Mouse (Mus musculus): ENCODE measurements at regions not wholly inside any gene's neighbourhood (a gene's known extent, or its start where the extent isn't known, plus 50 kb on each side); places are given as distances from the start of the nearest gene placed in this dataset.

- TF ChIP-seq HCFC1 (IDR thresholded peaks at IDR 0.05; ENCODE audit: low read depth, low read length) (no peak), MEF2A (IDR thresholded peaks at IDR 0.05; ENCODE audit: borderline replicate concordance, low read depth, low read length) (no peak), ZKSCAN1 (IDR thresholded peaks at IDR 0.05; ENCODE audit: borderline replicate concordance, low read depth, low read length) (no peak), ZC3H11A (IDR thresholded peaks at IDR 0.05; ENCODE audit: low read depth, low read length) (no peak), BHLHE40 (IDR thresholded peaks at IDR 0.05; ENCODE audit: low read depth, low read length) (no peak), ZNF384 (IDR thresholded peaks at IDR 0.05; ENCODE audit: low read depth, low read length) (no peak), ZMIZ1 (IDR thresholded peaks at IDR 0.05; ENCODE audit: low read depth, low read length) (no peak), POLR2A (IDR thresholded peaks at IDR 0.05; ENCODE audit: low read depth, low read length) (no peak), IRF4 (IDR thresholded peaks at IDR 0.05; ENCODE audit: low read depth, low read length) (no peak), USF2 (conservative IDR thresholded peaks at IDR 0.05; ENCODE audit: low read depth, low read length) (no peak), TCF12 (IDR thresholded peaks at IDR 0.05; ENCODE audit: low read depth, low read length) (no peak), JUND (conservative IDR thresholded peaks at IDR 0.05; ENCODE audit: low read depth, low read length) (no peak), ELF1 (IDR thresholded peaks at IDR 0.05; ENCODE audit: low read depth, low read length) (no peak), MYC (IDR thresholded peaks at IDR 0.05; ENCODE audit: low read depth, low read length) (no peak), CTCF (conservative IDR thresholded peaks at IDR 0.05 in 1 of 2, IDR thresholded peaks at IDR 0.05 in 1 of 2; ENCODE audit: low read depth in 2 of 2, low read length in 2 of 2) (no peak)
- dilution Hi-C loops (cut with MboI; ENCODE audit: extremely low pct_ligation_motif_present, extremely low pct_unique_long_range_greater_than_20kb, low sequenced_read_pairs), result no loop called here
- Histone ChIP-seq H3K36me3 (replicated peaks in 1 of 2; ENCODE audit: control insufficient read depth in 1 of 2, insufficient read depth in 1 of 2, low read length in 1 of 2) (no peaks in the 10 kb centered on the region), H3K27ac (ENCODE audit: insufficient read depth, low read depth) (no peak overlapping the region), H3K4me3 (replicated peaks in 1 of 3; ENCODE audit: low read depth in 2 of 3, low read length in 2 of 3, poor library complexity in 1 of 3) (no peak overlapping the region), H3K4me2 (ENCODE audit: insufficient read depth, low read depth, poor library complexity, severe bottlenecking) (no peak overlapping the region), H3K9ac (ENCODE audit: insufficient read depth, low read depth) (no peak overlapping the region), H3K79me2 (replicated peaks; ENCODE audit: control insufficient read depth, extremely low read depth, insufficient read depth, poor library complexity, severe bottlenecking) (no peaks in the 10 kb centered on the region), H3K4me1 (ENCODE audit: control insufficient read depth in 1 of 2, insufficient read depth in 2 of 2) (peaks cover 0 to 15% of the 10 kb centered on the region in 2 experiments; a peak in 2 of 4 replicates), H3K27me3 (replicated peaks) (peaks cover 3% of the 10 kb centered on the region), H3K9me3 (replicated peaks; ENCODE audit: low read length) (no peaks in the 10 kb centered on the region)
- no peak for DNase-seq (ENCODE audit: extremely low read depth)
- in situ Hi-C loops (cut with MboI; ENCODE audit: low pct_ligation_motif_present, low pct_unique_long_range_greater_than_20kb, low sequenced_read_pairs), result no loop called here
These were observed 58.4 kb upstream of the Lrp8 start for GRCm38 (mm10) chr4:107743646-107744045.

GRCm38 (mm10) chr4:107746366-107746765, 55.7 kb upstream of the Lrp8 start:
- in situ Hi-C loops (cut with MboI; ENCODE audit: low pct_ligation_motif_present, low pct_unique_long_range_greater_than_20kb, low sequenced_read_pairs), result no loop called here
- dilution Hi-C loops (cut with MboI; ENCODE audit: extremely low pct_ligation_motif_present, extremely low pct_unique_long_range_greater_than_20kb, low sequenced_read_pairs), result no loop called here
- Histone ChIP-seq H3K79me2 (replicated peaks; ENCODE audit: control insufficient read depth, extremely low read depth, insufficient read depth, poor library complexity, severe bottlenecking) (no peaks in the 10 kb centered on the region), H3K4me3 (replicated peaks in 1 of 3; ENCODE audit: low read depth in 2 of 3, low read length in 2 of 3, poor library complexity in 1 of 3) (no peak overlapping the region), H3K9me3 (replicated peaks; ENCODE audit: low read length) (no peaks in the 10 kb centered on the region), H3K27ac (ENCODE audit: insufficient read depth, low read depth) (no peak overlapping the region), H3K4me1 (ENCODE audit: control insufficient read depth in 1 of 2, insufficient read depth in 2 of 2) (peaks cover 0 to 15% of the 10 kb centered on the region in 2 experiments; a peak in 2 of 4 replicates), H3K4me2 (ENCODE audit: insufficient read depth, low read depth, poor library complexity, severe bottlenecking) (no peak overlapping the region), H3K9ac (ENCODE audit: insufficient read depth, low read depth) (no peak overlapping the region), H3K36me3 (replicated peaks in 1 of 2; ENCODE audit: control insufficient read depth in 1 of 2, insufficient read depth in 1 of 2, low read length in 1 of 2) (no peaks in the 10 kb centered on the region), H3K27me3 (replicated peaks) (peaks cover 1% of the 10 kb centered on the region)
- no peak for DNase-seq (ENCODE audit: extremely low read depth)
- TF ChIP-seq ZNF384 (IDR thresholded peaks at IDR 0.05; ENCODE audit: low read depth, low read length) (peak; percentile 66), MAFK (IDR thresholded peaks at IDR 0.05; ENCODE audit: insufficient replicate concordance, low read length) (no peak)

Data from CH12.LX (cell line).